Mouse (Mus musculus) G1E (cell line): ENCODE data around the gene Gm525.

Experiments
- CTCF ChIP-seq: IDR thresholded peaks from 2 replicates; pipeline ENCODE4 v1.5.1; 2012; ENCODE audit warnings: low read depth, low read length, inconsistent platforms, mixed read lengths
- GATA1 ChIP-seq: IDR thresholded peaks from 2 replicates; pipeline ENCODE4 v1.6.1; 2012; ENCODE audit warnings: borderline replicate concordance, low read length, inconsistent platforms, mixed read lengths

- TF ChIP-seq CTCF (peak; percentile 28; the same call in 1 of the 2 replicates), GATA1 (no peak)
These were observed 15.1 kb downstream of the Gm525 start for GRCm38 (mm10) chr11:89088754-89089153.
